Mouse (Mus musculus): ENCODE results near the gene Mcpt8. TPM values are rescaled to one million over a fixed set of nuclear protein-coding genes. Genes with fewer than 3 reads are reported as not detected.
"Not testable (repeated sequence)": the region's sequence is repeated elsewhere in the genome, so short reads cannot be mapped to it uniquely, and the experiment has no call there.

Gene Mcpt8
- 0.37 and 0.47 TPM in 2 replicates for polyA plus RNA-seq (2015; fragmentation: Nextera tagmentation; extraction: Ambion mirVana)

DNA sequence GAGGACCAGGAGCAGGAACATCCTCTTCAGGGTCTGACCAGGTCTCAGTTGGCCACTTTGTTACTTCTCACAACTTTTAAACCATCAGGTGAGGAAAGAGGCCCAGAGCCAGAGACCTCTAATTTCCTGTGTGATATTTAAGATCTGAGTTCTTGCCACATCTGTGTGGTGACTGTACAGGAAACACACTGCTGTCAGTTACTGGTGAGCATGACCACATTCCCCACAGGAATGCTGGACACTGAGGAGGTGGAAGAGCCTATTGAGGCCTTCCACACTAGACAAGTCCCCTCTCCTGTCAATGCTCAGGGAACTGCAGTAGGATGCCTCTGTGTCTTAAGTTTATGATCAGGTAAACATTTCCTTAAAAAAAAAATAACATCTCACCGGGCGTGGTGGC lies at the start of gene Mcpt8:
Gene Mcpt8, minus strand, starts transcription at position 107 of the 400 bp plus-strand sequence.
- Histone ChIP-seq H3K27me3 (replicated peaks) (no peaks in the 10 kb centered on the region), H3K9ac (replicated peaks) (no peak within 1 kb of the TSS), H3K4me3 (replicated peaks) (no peak within 1 kb of the TSS), H3K9me3 (replicated peaks) (no peaks in the 10 kb centered on the region), H3K27ac (replicated peaks) (no peak within 1 kb of the TSS), H3K36me3 (no peaks in the 10 kb centered on the region), H3K4me2 (no peak within 1 kb of the TSS), H3K4me1 (no peaks in the 10 kb centered on the region)
- no peak for ATAC-seq (ENCODE audit: low FRiP score)
- WGBS = 98% methylated on average over 2 of the region's 2 CpGs

GRCm38 (mm10) chr14:56133675-56134074 lies 48.6 kb upstream of the Mcpt8 start:
- not testable (repeated sequence) for H3K27me3 ChIP-seq (replicated peaks); H3K9me3 ChIP-seq (replicated peaks); H3K4me2 ChIP-seq; H3K36me3 ChIP-seq; H3K4me1 ChIP-seq; H3K9ac ChIP-seq (replicated peaks); H3K27ac ChIP-seq (replicated peaks); ATAC-seq (ENCODE audit: low FRiP score); H3K4me3 ChIP-seq (replicated peaks)
- WGBS = 86% methylated on average over 1 of the region's 1 CpGs

- H3K4me3 ChIP-seq (replicated peaks); H3K27me3 ChIP-seq (replicated peaks); H3K36me3 ChIP-seq; H3K4me1 ChIP-seq; H3K9me3 ChIP-seq (replicated peaks); H3K27ac ChIP-seq (replicated peaks); H3K9ac ChIP-seq (replicated peaks); ATAC-seq (ENCODE audit: low FRiP score); H3K4me2 ChIP-seq: not testable (repeated sequence)
- WGBS = 77% methylated on average over 2 of the region's 2 CpGs
These were observed 47.4 kb upstream of the Mcpt8 start, which contains the start of gene Gzmd for GRCm38 (mm10) chr14:56132508-56132907. TSS of gene Gzmd (minus strand) at chr14:56132608.

DNA sequence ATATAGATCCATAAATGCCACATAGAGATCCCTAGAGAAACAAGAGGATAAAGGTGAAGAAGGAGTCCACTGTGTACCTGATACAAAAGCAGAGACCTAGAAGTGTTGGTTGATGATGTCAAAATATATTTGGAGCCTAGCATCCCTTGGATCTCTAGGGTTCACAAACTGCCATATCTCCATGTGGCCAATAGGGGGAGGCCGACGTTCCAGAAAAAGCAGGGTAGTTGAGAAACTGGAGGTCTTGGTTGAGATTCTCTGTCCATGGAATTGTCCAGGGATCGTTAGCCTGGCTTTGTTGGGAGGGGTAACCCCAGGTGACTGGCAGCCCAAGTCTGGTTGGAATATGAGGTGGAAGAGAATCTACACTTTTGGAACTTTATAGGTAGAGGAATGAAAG lies 43.3 kb upstream of the Mcpt8 start:
- Histone ChIP-seq H3K27ac (replicated peaks) (no peak overlapping the region), H3K9me3 (replicated peaks) (no peaks in the 10 kb centered on the region), H3K4me2 (no peak overlapping the region), H3K4me1 (no peaks in the 10 kb centered on the region), H3K4me3 (replicated peaks) (no peak overlapping the region), H3K36me3 (no peaks in the 10 kb centered on the region), H3K27me3 (replicated peaks) (no peaks in the 10 kb centered on the region), H3K9ac (replicated peaks) (no peak overlapping the region)
- ATAC-seq (ENCODE audit: low FRiP score) = no peak
- WGBS = 53% methylated on average over 3 of the region's 3 CpGs

- Histone ChIP-seq H3K27me3 (replicated peaks) (no peaks in the 10 kb centered on the region), H3K9me3 (replicated peaks) (no peaks in the 10 kb centered on the region), H3K4me1 (no peaks in the 10 kb centered on the region), H3K27ac (replicated peaks) (no peak overlapping the region), H3K4me3 (replicated peaks) (no peak overlapping the region), H3K9ac (replicated peaks) (no peak overlapping the region), H3K4me2 (no peak overlapping the region), H3K36me3 (no peaks in the 10 kb centered on the region)
- ATAC-seq (ENCODE audit: low FRiP score) = no peak
- 82% methylated on average over 3 of the region's 3 CpGs for WGBS
These were observed 38.4 kb upstream of the Mcpt8 start for GRCm38 (mm10) chr14:56123516-56123915.

DNA sequence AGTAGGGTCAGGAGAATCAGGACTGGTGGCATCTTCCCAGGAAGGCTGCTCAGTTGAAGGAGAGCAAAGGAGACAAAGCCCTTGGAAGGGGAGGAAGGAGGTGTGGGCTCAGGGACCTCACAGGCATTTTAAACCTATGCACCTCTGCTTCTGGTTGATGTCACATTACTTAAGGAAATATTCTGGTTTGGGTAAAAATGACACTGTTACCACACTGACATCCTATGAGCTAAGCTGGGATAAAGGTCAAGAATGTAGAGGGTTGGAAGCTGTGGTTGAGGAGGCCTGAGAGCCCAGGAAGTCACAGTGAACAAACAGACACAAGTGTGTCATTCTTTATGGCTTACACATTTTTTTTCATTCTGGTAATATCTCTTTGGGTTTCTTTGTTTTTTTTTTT lies 35.5 kb upstream of the Mcpt8 start, which contains the start of gene Gzme:
Gene Gzme, minus strand, starts transcription at position 101 of the 400 bp plus-strand sequence.
- ATAC-seq (ENCODE audit: low FRiP score) = no peak
- Histone ChIP-seq H3K4me1 (no peaks in the 10 kb centered on the region), H3K36me3 (no peaks in the 10 kb centered on the region), H3K9ac (replicated peaks) (no peak within 1 kb of the TSS), H3K27me3 (replicated peaks) (no peaks in the 10 kb centered on the region), H3K27ac (replicated peaks) (no peak within 1 kb of the TSS), H3K9me3 (replicated peaks) (no peaks in the 10 kb centered on the region), H3K4me3 (replicated peaks) (no peak within 1 kb of the TSS), H3K4me2 (no peak within 1 kb of the TSS)

- not testable (repeated sequence) for H3K27ac ChIP-seq (replicated peaks); H3K4me3 ChIP-seq (replicated peaks); H3K4me2 ChIP-seq; H3K36me3 ChIP-seq; H3K9ac ChIP-seq (replicated peaks); H3K9me3 ChIP-seq (replicated peaks); H3K4me1 ChIP-seq; ATAC-seq (ENCODE audit: low FRiP score); H3K27me3 ChIP-seq (replicated peaks)
- WGBS = 92% methylated on average over 33 of the region's 33 CpGs
These were observed 30.6 kb upstream of the Mcpt8 start for GRCm38 (mm10) chr14:56115531-56116310.

DNA sequence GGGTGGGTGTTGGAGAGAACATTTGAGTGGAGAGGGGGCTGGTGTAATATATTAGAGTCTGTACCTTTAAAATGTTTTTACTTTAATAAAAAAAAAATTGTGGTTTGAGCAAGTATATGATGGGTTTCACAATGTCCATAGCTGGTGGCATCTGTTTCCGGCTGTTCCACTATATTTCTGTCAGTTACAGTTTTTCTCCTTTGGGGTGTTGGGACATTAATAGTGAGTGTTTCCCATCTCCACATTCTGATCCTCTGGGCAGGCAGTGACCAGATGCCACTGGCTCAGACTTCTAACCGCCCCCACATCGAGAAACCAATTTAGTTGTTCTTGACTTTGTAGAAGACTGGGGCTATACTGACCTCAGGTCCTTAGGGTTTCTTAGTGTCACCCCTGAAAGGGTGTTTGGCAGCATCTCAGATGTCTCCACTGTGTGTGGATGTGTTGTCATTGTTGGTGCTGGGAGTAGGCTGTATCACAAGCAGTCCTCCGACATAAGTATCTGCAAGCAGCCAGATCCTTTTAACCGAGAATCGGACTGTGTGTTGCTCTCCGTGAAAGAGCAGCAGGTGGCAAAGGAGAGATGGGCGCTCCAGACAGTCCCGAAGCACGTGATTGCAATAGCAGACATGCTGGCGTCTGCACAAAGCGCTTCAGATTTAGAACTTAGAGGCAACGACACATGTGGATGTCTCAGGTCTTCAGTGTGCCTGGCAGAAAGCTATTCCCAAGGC lies 20.5 kb upstream of the Mcpt8 start:
- Histone ChIP-seq H3K4me3 (replicated peaks) (no peak overlapping the region), H3K9ac (replicated peaks) (no peak overlapping the region), H3K36me3 (no peaks in the 10 kb centered on the region), H3K9me3 (replicated peaks) (no peaks in the 10 kb centered on the region), H3K27ac (replicated peaks) (no peak overlapping the region), H3K4me2 (no peak overlapping the region), H3K4me1 (no peaks in the 10 kb centered on the region), H3K27me3 (replicated peaks) (no peaks in the 10 kb centered on the region)
- WGBS = 82% methylated on average over 13 of the region's 13 CpGs
- no peak for ATAC-seq (ENCODE audit: low FRiP score)

DNA sequence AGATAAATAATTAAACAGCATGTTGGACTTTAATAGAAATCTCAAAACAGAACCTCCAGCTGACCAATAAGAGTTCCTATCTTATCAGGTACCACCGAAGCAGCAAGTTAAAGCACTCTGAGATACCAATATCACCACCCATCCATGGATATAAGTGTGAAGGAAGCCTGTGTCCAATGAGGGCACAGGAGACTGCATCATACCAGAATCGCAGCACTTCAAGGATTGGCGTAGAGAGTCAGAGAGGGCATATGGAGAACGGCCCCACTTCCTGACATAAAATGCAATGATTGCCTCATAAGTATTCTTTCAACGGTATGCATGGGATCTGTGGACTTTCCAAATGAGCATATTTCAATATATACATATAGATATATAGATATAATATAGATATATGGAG lies 19.9 kb upstream of the Mcpt8 start:
- Histone ChIP-seq H3K4me2 (no peak overlapping the region), H3K27me3 (replicated peaks) (no peaks in the 10 kb centered on the region), H3K36me3 (no peaks in the 10 kb centered on the region), H3K27ac (replicated peaks) (no peak overlapping the region), H3K4me1 (no peaks in the 10 kb centered on the region), H3K9me3 (replicated peaks) (no peaks in the 10 kb centered on the region), H3K9ac (replicated peaks) (no peak overlapping the region), H3K4me3 (replicated peaks) (no peak overlapping the region)
- no peak for ATAC-seq (ENCODE audit: low FRiP score)
- WGBS = 89% methylated on average over 5 of the region's 5 CpGs

DNA sequence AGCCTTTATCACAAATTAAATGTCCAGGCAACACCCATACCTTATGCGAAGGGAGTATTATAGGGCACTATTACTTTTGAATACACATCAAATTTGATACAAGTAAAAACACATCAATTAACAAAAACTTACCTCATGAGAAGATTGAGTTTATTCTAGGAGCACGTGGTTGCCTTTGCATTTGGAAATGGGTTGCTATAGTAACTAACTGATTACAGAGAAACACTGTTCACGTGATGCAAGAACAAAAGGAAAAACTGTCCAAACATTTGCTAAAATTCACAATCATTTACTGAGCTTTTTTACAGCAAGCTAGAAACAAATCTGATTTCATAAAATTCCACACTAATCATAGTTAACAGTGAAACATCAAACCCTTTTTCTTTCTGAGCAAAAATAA lies 18.4 kb upstream of the Mcpt8 start:
- ATAC-seq (ENCODE audit: low FRiP score) = no peak
- 69% methylated on average over 3 of the region's 3 CpGs for WGBS
- H3K27ac ChIP-seq (replicated peaks) = no peak overlapping the region

DNA sequence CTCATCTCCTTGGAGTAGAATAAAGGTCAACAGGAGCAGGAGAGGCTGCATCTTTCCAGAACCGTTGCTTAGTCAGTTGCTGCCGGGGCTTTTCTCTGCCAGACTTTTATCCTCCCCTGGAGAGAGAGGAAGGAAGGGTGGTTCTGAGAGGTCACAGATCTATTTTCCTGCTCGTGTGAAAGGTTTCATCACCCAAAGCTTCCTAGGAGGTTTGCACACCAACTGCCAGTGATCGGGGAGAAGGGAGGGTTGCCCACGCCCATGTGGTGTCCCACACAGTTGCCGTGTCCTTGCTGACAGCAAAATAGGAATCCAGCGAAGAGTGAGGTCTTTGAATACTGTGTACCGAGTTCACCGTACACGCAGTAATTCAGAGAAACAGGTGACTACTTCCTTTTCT lies 17.3 kb upstream of the Mcpt8 start, which contains the start of gene Ctsg:
Gene Ctsg, minus strand, starts transcription at position 189 of the 400 bp plus-strand sequence.
- 79% methylated on average over 10 of the region's 10 CpGs for WGBS
- H3K4me2 ChIP-seq = no peak within 1 kb of the TSS
- no peak within 1 kb of the TSS for H3K9ac ChIP-seq (replicated peaks)
- no peak within 1 kb of the TSS for H3K27ac ChIP-seq (replicated peaks)
- no peaks in the 10 kb centered on the region for H3K36me3 ChIP-seq
- ATAC-seq (ENCODE audit: low FRiP score) = no peak
- no peaks in the 10 kb centered on the region for H3K9me3 ChIP-seq (replicated peaks)
- no peaks in the 10 kb centered on the region for H3K4me1 ChIP-seq
- H3K27me3 ChIP-seq (replicated peaks) = no peaks in the 10 kb centered on the region
- H3K4me3 ChIP-seq (replicated peaks) = no peak within 1 kb of the TSS

More for the DNA sequence above, 18.4 kb upstream of the Mcpt8 start:
- Histone ChIP-seq H3K36me3 (no peaks in the 10 kb centered on the region), H3K4me2 (no peak overlapping the region), H3K27me3 (replicated peaks) (no peaks in the 10 kb centered on the region), H3K9me3 (replicated peaks) (no peaks in the 10 kb centered on the region), H3K4me3 (replicated peaks) (no peak overlapping the region), H3K9ac (replicated peaks) (no peak overlapping the region), H3K4me1 (no peaks in the 10 kb centered on the region)

DNA sequence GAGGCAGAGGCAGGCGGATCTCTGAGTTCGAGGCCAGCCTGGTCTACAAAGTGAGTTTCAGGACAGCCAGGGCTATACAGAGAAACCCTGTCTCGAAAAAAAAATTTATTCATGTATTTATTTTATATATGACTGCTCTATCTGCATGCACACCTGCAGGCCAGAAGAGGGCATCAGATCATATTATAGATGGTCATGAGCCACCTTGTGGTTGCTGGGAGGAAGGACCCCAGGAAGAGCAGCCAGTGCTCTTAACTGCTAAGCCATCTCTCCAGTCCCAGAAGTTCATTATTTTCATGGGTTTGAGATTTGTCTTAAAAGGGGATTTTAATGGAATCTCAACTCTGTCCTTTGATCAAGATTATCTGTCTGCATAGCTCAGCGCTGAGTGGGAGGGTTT lies 13.9 kb upstream of the Mcpt8 start:
- Histone ChIP-seq H3K36me3 (no peaks in the 10 kb centered on the region), H3K27ac (replicated peaks) (no peak overlapping the region), H3K27me3 (replicated peaks) (no peaks in the 10 kb centered on the region), H3K9ac (replicated peaks) (no peak overlapping the region), H3K9me3 (replicated peaks) (no peaks in the 10 kb centered on the region), H3K4me3 (replicated peaks) (no peak overlapping the region), H3K4me2 (no peak overlapping the region), H3K4me1 (no peaks in the 10 kb centered on the region)
- ATAC-seq (ENCODE audit: low FRiP score) = no peak
- WGBS = 86% methylated on average over 4 of the region's 4 CpGs

Data from neural tube, embryonic 15.5 days (tissue).